Mouse (Mus musculus): ENCODE data around the gene Taar2. TPM values are rescaled to one million over a fixed set of nuclear protein-coding genes. Genes with fewer than 3 reads are reported as not detected.

Taar2 gene
- polyA plus RNA-seq, 1 experiment = not detected

- H3K79me2 ChIP-seq (ENCODE audit: control insufficient read depth, insufficient read depth) = no peaks in the 10 kb centered on the region
- H3ac ChIP-seq (ENCODE audit: control insufficient read depth, insufficient read length) = no peak within 1 kb of the TSS
- H3K27me3 ChIP-seq (ENCODE audit: control insufficient read depth, insufficient read depth, insufficient read length) = peaks cover 9% of the 10 kb centered on the region
- no peak within 1 kb of the TSS for H3K4me3 ChIP-seq
- no peaks in the 10 kb centered on the region for H3K36me3 ChIP-seq (ENCODE audit: control insufficient read depth, insufficient read depth)
- no peak for TF ChIP-seq POLR2AphosphoS2 (IDR thresholded peaks at IDR 0.05; ENCODE audit: insufficient read length, low read depth)
- TF ChIP-seq MYOG (IDR thresholded peaks at IDR 0.05; ENCODE audit: control insufficient read depth in 1 of 3, insufficient read depth in 1 of 3, insufficient read length in 2 of 3, low read depth in 2 of 3) = no peak
- no peak for TF ChIP-seq E2F4 (IDR thresholded peaks at IDR 0.05; ENCODE audit: insufficient read depth)
- TF ChIP-seq REST (IDR thresholded peaks at IDR 0.05; ENCODE audit: insufficient read depth, insufficient read length) = no peak
- no peak for TF ChIP-seq TCF12 (IDR thresholded peaks at IDR 0.05; ENCODE audit: insufficient read depth, poor library complexity, severe bottlenecking)
- TF ChIP-seq USF1 (IDR thresholded peaks at IDR 0.05; ENCODE audit: low read depth) = no peak
- TF ChIP-seq SRF (IDR thresholded peaks at IDR 0.05; ENCODE audit: control insufficient read depth, insufficient read length, low read depth) = no peak
- TF ChIP-seq POLR2A (IDR thresholded peaks at IDR 0.05; ENCODE audit: insufficient read length, low read depth) = no peak
- no peak for TF ChIP-seq CEBPB (IDR thresholded peaks at IDR 0.05; ENCODE audit: insufficient read depth, poor library complexity, severe bottlenecking)
- no peak for TF ChIP-seq MYOD1 (IDR thresholded peaks at IDR 0.05; ENCODE audit: control insufficient read depth in 1 of 3, insufficient read length in 2 of 3, low read depth in 2 of 3)
- TF ChIP-seq TCF3 (IDR thresholded peaks at IDR 0.05; ENCODE audit: insufficient read length, low read depth) = no peak
- no peak for TF ChIP-seq MAX (IDR thresholded peaks at IDR 0.05; ENCODE audit: low read depth)
- H3K4me2 ChIP-seq (ENCODE audit: low read depth) = no peak within 1 kb of the TSS
Observed at GRCm38 (mm10) chr10:23970656-23971165, 32.3 kb downstream of the Taar2 start, which contains the start of gene Taar5. Taar5 (plus strand) TSS chr10:23970706.

GRCm38 (mm10) chr10:23971256-23971655 is 32.9 kb downstream of the Taar2 start:
- Histone ChIP-seq H3K4me2 (ENCODE audit: low read depth) (no peak overlapping the region), H3K36me3 (ENCODE audit: control insufficient read depth, insufficient read depth) (no peaks in the 10 kb centered on the region), H3K4me3 (no peak overlapping the region), H3K27me3 (ENCODE audit: control insufficient read depth, insufficient read depth, insufficient read length) (peaks cover 9% of the 10 kb centered on the region), H3K79me2 (ENCODE audit: control insufficient read depth, insufficient read depth) (no peaks in the 10 kb centered on the region), H3ac (ENCODE audit: control insufficient read depth, insufficient read length) (no peak overlapping the region)
- TF ChIP-seq REST (IDR thresholded peaks at IDR 0.05; ENCODE audit: insufficient read depth, insufficient read length) (no peak), MAX (IDR thresholded peaks at IDR 0.05; ENCODE audit: low read depth) (no peak), POLR2AphosphoS2 (IDR thresholded peaks at IDR 0.05; ENCODE audit: insufficient read length, low read depth) (no peak), TCF3 (IDR thresholded peaks at IDR 0.05; ENCODE audit: insufficient read length, low read depth) (no peak), POLR2A (IDR thresholded peaks at IDR 0.05; ENCODE audit: insufficient read length, low read depth) (no peak), SRF (IDR thresholded peaks at IDR 0.05; ENCODE audit: control insufficient read depth, insufficient read length, low read depth) (no peak), CEBPB (IDR thresholded peaks at IDR 0.05; ENCODE audit: insufficient read depth, poor library complexity, severe bottlenecking) (no peak), USF1 (IDR thresholded peaks at IDR 0.05; ENCODE audit: low read depth) (no peak), MYOD1 (IDR thresholded peaks at IDR 0.05; ENCODE audit: control insufficient read depth in 1 of 3, insufficient read length in 2 of 3, low read depth in 2 of 3) (no peak), TCF12 (IDR thresholded peaks at IDR 0.05; ENCODE audit: insufficient read depth, poor library complexity, severe bottlenecking) (no peak), E2F4 (IDR thresholded peaks at IDR 0.05; ENCODE audit: insufficient read depth) (no peak), MYOG (IDR thresholded peaks at IDR 0.05; ENCODE audit: control insufficient read depth in 1 of 3, insufficient read depth in 1 of 3, insufficient read length in 2 of 3, low read depth in 2 of 3) (no peak)

GRCm38 (mm10) chr10:23977958-23978357 is 39.6 kb downstream of the Taar2 start:
- TF ChIP-seq REST (IDR thresholded peaks at IDR 0.05; ENCODE audit: insufficient read depth, insufficient read length) (no peak), POLR2AphosphoS2 (IDR thresholded peaks at IDR 0.05; ENCODE audit: insufficient read length, low read depth) (no peak), E2F4 (IDR thresholded peaks at IDR 0.05; ENCODE audit: insufficient read depth) (no peak), USF1 (IDR thresholded peaks at IDR 0.05; ENCODE audit: low read depth) (no peak), POLR2A (IDR thresholded peaks at IDR 0.05; ENCODE audit: insufficient read length, low read depth) (no peak), TCF3 (IDR thresholded peaks at IDR 0.05; ENCODE audit: insufficient read length, low read depth) (no peak), MYOD1 (IDR thresholded peaks at IDR 0.05; ENCODE audit: control insufficient read depth in 1 of 3, insufficient read length in 2 of 3, low read depth in 2 of 3) (no peak), TCF12 (IDR thresholded peaks at IDR 0.05; ENCODE audit: insufficient read depth, poor library complexity, severe bottlenecking) (no peak), CEBPB (IDR thresholded peaks at IDR 0.05; ENCODE audit: insufficient read depth, poor library complexity, severe bottlenecking) (no peak), MAX (IDR thresholded peaks at IDR 0.05; ENCODE audit: low read depth) (no peak), SRF (IDR thresholded peaks at IDR 0.05; ENCODE audit: control insufficient read depth, insufficient read length, low read depth) (no peak), MYOG (IDR thresholded peaks at IDR 0.05; ENCODE audit: control insufficient read depth in 1 of 3, insufficient read depth in 1 of 3, insufficient read length in 2 of 3, low read depth in 2 of 3) (no peak)
- Histone ChIP-seq H3K27me3 (ENCODE audit: control insufficient read depth, insufficient read depth, insufficient read length) (no peaks in the 10 kb centered on the region), H3K36me3 (ENCODE audit: control insufficient read depth, insufficient read depth) (no peaks in the 10 kb centered on the region), H3K4me3 (no peak overlapping the region), H3K4me2 (ENCODE audit: low read depth) (no peak overlapping the region), H3ac (ENCODE audit: control insufficient read depth, insufficient read length) (no peak overlapping the region), H3K79me2 (ENCODE audit: control insufficient read depth, insufficient read depth) (no peaks in the 10 kb centered on the region)

- TF ChIP-seq MYOG (IDR thresholded peaks at IDR 0.05; ENCODE audit: control insufficient read depth in 1 of 3, insufficient read depth in 1 of 3, insufficient read length in 2 of 3, low read depth in 2 of 3) (no peak), TCF12 (IDR thresholded peaks at IDR 0.05; ENCODE audit: insufficient read depth, poor library complexity, severe bottlenecking) (no peak), MYOD1 (IDR thresholded peaks at IDR 0.05; ENCODE audit: control insufficient read depth in 1 of 3, insufficient read length in 2 of 3, low read depth in 2 of 3) (no peak), POLR2AphosphoS2 (IDR thresholded peaks at IDR 0.05; ENCODE audit: insufficient read length, low read depth) (no peak), USF1 (IDR thresholded peaks at IDR 0.05; ENCODE audit: low read depth) (no peak), TCF3 (IDR thresholded peaks at IDR 0.05; ENCODE audit: insufficient read length, low read depth) (no peak), SRF (IDR thresholded peaks at IDR 0.05; ENCODE audit: control insufficient read depth, insufficient read length, low read depth) (no peak), CEBPB (IDR thresholded peaks at IDR 0.05; ENCODE audit: insufficient read depth, poor library complexity, severe bottlenecking) (no peak), POLR2A (IDR thresholded peaks at IDR 0.05; ENCODE audit: insufficient read length, low read depth) (no peak), REST (IDR thresholded peaks at IDR 0.05; ENCODE audit: insufficient read depth, insufficient read length) (no peak), MAX (IDR thresholded peaks at IDR 0.05; ENCODE audit: low read depth) (no peak), E2F4 (IDR thresholded peaks at IDR 0.05; ENCODE audit: insufficient read depth) (no peak)
- no peak overlapping the region for H3K4me2 ChIP-seq (ENCODE audit: low read depth)
- H3ac ChIP-seq (ENCODE audit: control insufficient read depth, insufficient read length) = no peak overlapping the region
- H3K4me3 ChIP-seq = no peak overlapping the region
- H3K27me3 ChIP-seq (ENCODE audit: control insufficient read depth, insufficient read depth, insufficient read length) = no peaks in the 10 kb centered on the region
- H3K36me3 ChIP-seq (ENCODE audit: control insufficient read depth, insufficient read depth) = no peaks in the 10 kb centered on the region
- H3K79me2 ChIP-seq (ENCODE audit: control insufficient read depth, insufficient read depth) = no peaks in the 10 kb centered on the region
Observed at GRCm38 (mm10) chr10:23978901-23979705, 40.7 kb downstream of the Taar2 start.
